Mouse (Mus musculus) fat pad, adult 2 months (tissue): Measurements from ENCODE around the gene Lrrc8e.

Experiments
- DNase-seq: peaks from one replicate; pipeline ENCODE4 v3.0.0-alpha.2; 2011; ENCODE audit warnings: low read depth, low spot score; ENCODE audit errors: extremely low read depth

Gene Lrrc8e

GRCm38 (mm10) chr8:4256911-4257310 lies 30.3 kb downstream of the Lrrc8e start:
- no peak for DNase-seq

GRCm38 (mm10) chr8:4257350-4257749 lies 30.7 kb downstream of the Lrrc8e start:
- DNase-seq = no peak

DNA sequence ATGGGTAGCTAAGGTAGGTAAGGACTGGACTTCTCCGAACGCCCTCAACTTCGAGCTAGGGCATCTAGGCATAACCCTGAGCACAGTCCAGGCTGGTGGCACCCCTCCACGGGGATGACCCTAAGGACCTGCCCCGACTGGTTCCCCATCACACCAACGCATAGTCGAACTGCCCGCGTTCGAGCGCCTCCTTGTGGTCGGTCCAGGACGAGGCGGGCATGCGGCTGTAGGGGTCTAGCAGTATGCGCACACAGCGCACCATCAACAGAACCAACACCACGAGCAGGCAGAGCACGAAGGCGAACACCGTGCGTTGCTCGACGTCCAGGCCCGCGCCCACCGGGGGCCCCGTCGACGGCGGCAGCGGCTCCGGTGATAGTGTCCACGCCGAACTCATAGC lies 31.6 kb downstream of the Lrrc8e start:
- DNase-seq = no peak

DNA sequence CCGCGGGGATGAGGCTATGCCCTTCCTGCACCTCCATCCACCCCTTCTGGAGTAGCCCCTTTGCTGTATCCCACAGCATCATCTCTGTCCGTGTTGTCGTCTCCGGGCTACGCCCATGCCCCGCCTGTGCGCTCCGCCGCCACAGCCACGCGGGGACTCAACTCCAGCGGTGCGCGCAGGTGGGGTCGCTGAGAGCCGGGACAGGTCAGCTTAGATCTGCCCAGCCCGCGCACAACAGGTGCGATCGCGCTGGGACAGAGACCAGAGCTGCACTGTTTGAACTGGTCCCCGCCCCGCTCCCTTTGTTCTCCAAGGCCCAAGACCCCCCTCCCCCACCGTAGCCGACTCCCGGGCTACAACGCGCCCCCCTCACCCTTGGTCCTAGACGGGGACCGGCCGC lies 32.1 kb downstream of the Lrrc8e start:
- DNase-seq = no peak

GRCm38 (mm10) chr8:4259125-4259804 lies 32.6 kb downstream of the Lrrc8e start, which contains the start of gene Ctxn1:
Gene Ctxn1 (minus strand): TSS chr8:4259274.
- no peak for DNase-seq

DNA sequence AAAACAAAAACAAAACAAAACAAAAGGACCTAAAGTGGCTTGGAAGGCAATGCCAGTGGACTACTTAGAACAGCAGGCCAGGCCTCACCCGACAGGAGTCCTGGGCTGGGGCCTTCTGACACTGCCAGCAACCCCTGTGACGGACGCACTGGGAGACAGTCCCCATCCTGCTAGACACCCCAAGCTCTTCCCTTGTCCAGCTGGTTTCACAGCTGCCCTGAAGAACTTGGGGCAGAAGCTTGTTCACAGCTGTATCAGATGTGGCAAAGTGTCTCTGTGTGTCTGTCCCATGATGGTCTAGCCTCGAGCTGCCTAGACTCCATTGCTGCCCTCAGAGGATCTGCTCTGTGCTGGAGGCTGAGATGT lies 33.2 kb downstream of the Lrrc8e start:
- DNase-seq = no peak

DNA sequence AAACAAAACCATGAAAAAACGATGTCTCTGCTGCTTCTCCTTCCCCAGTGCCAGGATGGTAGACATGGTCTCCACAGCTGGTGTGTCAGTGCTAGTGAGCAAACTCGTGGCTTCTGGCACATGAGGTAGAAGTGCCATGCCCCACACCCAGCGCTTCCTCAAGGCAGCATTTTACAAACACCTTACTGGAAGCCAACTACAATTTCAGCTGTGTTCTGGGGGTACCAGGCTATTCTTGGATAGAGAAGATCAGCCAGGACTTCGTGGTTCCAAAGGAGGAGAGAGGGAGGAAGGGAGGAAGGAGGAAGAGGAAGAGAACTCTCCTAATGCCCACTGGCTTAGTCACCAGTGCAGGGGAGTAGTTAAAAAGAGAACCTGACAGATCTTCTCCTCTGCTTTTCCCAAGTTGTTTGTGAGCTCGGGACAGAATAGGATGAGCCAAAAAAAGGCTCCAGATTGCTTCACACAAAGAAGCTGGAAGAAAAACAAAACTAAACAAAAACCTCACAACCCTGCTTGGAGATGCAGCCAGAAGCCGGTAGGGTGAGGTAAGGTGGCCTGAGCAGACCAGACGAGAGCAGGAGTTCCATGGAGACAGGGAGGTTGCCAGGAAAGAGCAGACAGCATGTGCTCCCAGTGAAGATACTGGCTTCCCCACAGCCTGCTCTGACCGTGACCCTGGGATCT lies 36.6 kb downstream of the Lrrc8e start:
- no peak for DNase-seq

- DNase-seq = no peak
Observed at GRCm38 (mm10) chr8:4265160-4265914, 38.7 kb downstream of the Lrrc8e start.

DNA sequence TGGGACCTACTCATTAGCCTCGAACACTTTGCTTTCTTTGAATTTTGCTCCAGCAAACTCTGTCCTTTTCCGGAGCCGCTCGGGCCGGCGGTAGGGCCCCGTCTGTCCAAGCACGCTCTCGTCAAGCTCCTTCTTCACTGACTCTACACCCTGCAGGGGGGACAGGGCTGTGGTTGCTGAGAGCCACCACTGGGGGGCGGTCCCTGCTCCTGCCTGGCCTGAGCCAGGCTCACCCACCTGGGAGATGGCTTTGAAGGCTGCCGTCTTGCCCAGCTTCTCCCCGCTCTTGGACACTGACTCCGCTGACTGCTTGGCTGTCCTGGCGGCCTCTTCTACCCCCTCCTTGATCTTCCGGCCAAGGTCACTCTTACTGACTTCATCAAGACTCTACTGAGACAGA lies 41.0 kb downstream of the Lrrc8e start:
- DNase-seq = no peak

DNA sequence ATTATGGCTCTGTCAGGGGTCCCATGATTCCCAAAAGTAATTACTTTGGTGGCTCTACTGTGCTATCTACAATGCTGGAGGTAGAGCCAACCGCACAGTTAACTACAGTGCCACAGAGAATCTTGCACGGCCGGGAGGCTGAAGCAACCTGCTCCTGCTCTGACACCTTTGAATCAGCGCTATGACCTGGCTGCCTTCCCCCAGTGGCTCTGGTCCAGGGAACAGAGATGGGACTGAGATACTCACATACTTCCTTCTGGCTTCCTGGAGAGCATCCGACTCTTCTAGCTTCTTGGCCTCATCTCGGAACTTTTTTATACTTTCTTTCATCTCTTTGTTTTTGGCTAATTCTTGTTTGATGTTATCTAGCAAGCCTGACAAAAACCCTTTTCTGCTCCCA lies 43.0 kb downstream of the Lrrc8e start:
- no peak for DNase-seq

DNA sequence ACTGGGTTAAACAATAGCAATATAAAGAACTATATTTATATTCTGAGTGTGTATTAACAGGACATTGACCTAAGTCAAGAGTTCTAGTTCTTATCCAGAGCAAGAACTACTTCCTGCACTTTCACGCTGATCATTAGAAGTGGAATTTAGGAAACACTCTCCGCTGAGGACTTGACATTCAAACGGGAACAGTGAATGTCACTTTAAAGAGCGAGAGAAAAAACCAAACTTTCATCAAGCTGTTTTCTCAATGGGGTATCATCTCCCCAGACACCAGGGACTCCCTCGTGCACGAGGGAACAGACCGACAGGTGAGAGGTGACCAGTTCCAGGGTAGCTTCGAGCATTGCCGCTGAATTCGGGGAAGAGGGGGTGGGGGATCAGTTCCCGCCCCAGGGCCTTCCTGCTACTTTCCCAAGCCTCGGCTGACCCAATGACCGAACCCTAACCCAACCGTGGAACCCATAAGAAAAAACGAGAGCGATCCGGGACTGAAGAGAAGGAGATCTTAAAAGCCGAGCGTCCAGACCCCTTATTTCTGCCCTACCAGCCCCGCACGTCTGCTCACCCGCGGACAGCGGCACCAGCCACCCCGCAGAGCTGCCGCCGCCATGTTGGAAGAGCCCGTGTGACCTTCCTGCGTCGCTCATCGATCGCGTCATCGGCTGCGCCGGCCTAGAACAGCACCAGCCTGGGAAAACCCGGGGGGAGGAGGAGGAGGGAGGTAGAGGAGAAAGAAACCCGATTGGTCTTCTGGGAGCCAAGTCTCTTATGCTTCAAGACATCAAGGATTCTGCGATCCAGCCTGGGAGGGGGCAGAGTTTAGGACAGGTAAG lies 48.9 kb downstream of the Lrrc8e start, which contains the start of gene Timm44:
TSS of gene Timm44 (minus strand) at position 639 of the 836 bp plus-strand sequence.
- DNase-seq = peak; percentile 63

- DNase-seq = no peak
Observed at GRCm38 (mm10) chr8:4276111-4276465, 49.5 kb downstream of the Lrrc8e start.
